Mouse (Mus musculus) midbrain, embryonic 11.5 days (tissue): Measurements from ENCODE around the gene Gm45711. TPM values are rescaled to one million over a fixed set of nuclear protein-coding genes. Genes with fewer than 3 reads are reported as not detected.
"Not testable (repeated sequence)": the region's sequence is repeated elsewhere in the genome, so short reads cannot be mapped to it uniquely, and the experiment has no call there.

Source experiments
- ATAC-seq: fragments of 200-750 bp; cut with Nextera tagmentation; 2 replicates; pipeline ENCODE4 v1.8.0; 2017; ENCODE audit warnings: moderate TSS enrichment, moderate library complexity; ENCODE audit not compliant: low FRiP score
- DNase-seq: peaks from one replicate; pipeline ENCODE4 v3.0.0; 2015; ENCODE audit warnings: low spot score; ENCODE audit errors: missing footprints
- H3K27ac ChIP-seq: fragments of 300-500 bp; sonication (generic); 2 replicates; pipeline ENCODE4 v1.5.1; 2014; ENCODE audit warnings: low read depth, low read length
- H3K27me3 ChIP-seq: fragments of 300-500 bp; sonication (generic); 2 replicates; pipeline ENCODE4 v1.6.1; 2014; ENCODE audit warnings: mild to moderate bottlenecking, low read length, moderate library complexity, mixed read lengths; ENCODE audit not compliant: control insufficient read depth, insufficient read depth
- H3K36me3 ChIP-seq: fragments of 300-500 bp; sonication (generic); 2 replicates; pipeline ENCODE4 v1.6.1; 2014; ENCODE audit warnings: mild to moderate bottlenecking, low read length, moderate library complexity, mixed read lengths; ENCODE audit not compliant: control insufficient read depth, insufficient read depth
- H3K4me1 ChIP-seq: fragments of 300-500 bp; sonication (generic); 2 replicates; pipeline ENCODE4 v1.6.1; 2014; ENCODE audit warnings: low read length; ENCODE audit not compliant: control insufficient read depth, insufficient read depth
- H3K4me2 ChIP-seq: fragments of 300-500 bp; sonication (generic); 2 replicates; pipeline ENCODE4 v1.6.1; 2014; ENCODE audit warnings: mild to moderate bottlenecking, moderate library complexity
- H3K4me3 ChIP-seq: fragments of 300-500 bp; sonication (generic); 2 replicates; pipeline ENCODE4 v1.5.1; 2014; ENCODE audit warnings: low read depth, low read length
- H3K9ac ChIP-seq: fragments of 300-500 bp; sonication (generic); 2 replicates; pipeline ENCODE4 v1.6.1; 2014; ENCODE audit warnings: low read length
- H3K9me3 ChIP-seq: fragments of 300-500 bp; sonication (generic); 2 replicates; pipeline ENCODE4 v1.6.1; 2016; ENCODE audit warnings: low read length; ENCODE audit not compliant: control insufficient read depth
- WGBS: fragments of 180-500 bp; shearing (Covaris S2); extraction: QIAGEN DNeasy Blood & Tissue Kit; methylation state at CpG from one replicate; pipeline ENCODE4 v1.1.7; 2014; 5-methylcytosine and 5-hydroxymethylcytosine counted together
- polyA plus RNA-seq: library from polyadenylated mRNA; unstranded; fragments of >200 nt; fragmentation: Nextera tagmentation; extraction: Ambion mirVana; gene quantifications from 2 replicates; pipeline ENCODE4 v1.2.1, GENCODE M21; 2014

Gene Gm45711
- polyA plus RNA-seq, 1 experiment from 2014 or later = not detected

- peak; percentile 85 for DNase-seq
- not testable (repeated sequence) for H3K9ac ChIP-seq, H3K4me2 ChIP-seq, H3K4me3 ChIP-seq, H3K9me3 ChIP-seq, H3K4me1 ChIP-seq, H3K27ac ChIP-seq, H3K36me3 ChIP-seq, H3K27me3 ChIP-seq
- WGBS = 9% methylated on average over 3 of the region's 3 CpGs
- ATAC-seq = peak; percentile 91
Observed at GRCm38 (mm10) chr8:104301577-104301976, 8.3 kb downstream of the Gm45711 start.

GRCm38 (mm10) chr8:104294396-104294795 is 15.5 kb downstream of the Gm45711 start:
- Histone ChIP-seq H3K36me3 (no peaks in the 10 kb centered on the region), H3K9ac (no peak overlapping the region), H3K4me1 (no peaks in the 10 kb centered on the region; the same call in 1 of the 2 replicates), H3K9me3 (no peaks in the 10 kb centered on the region), H3K27ac (no peak overlapping the region), H3K4me2 (no peak overlapping the region), H3K4me3 (no peak overlapping the region), H3K27me3 (no peaks in the 10 kb centered on the region)
- no peak for ATAC-seq
- no peak for DNase-seq
- 97% methylated on average over 1 of the region's 1 CpGs for WGBS

- H3K9me3 ChIP-seq, H3K4me1 ChIP-seq, H3K4me3 ChIP-seq, ATAC-seq, H3K36me3 ChIP-seq, H3K27ac ChIP-seq, H3K9ac ChIP-seq, H3K27me3 ChIP-seq, H3K4me2 ChIP-seq, DNase-seq: not testable (repeated sequence)
- WGBS = 92% methylated on average over 12 of the region's 12 CpGs
Observed at GRCm38 (mm10) chr8:104293081-104293480, 16.8 kb downstream of the Gm45711 start, which contains the start of gene Cmtm2a. TSS of gene Cmtm2a (minus strand) at chr8:104293181.

- H3K9me3 ChIP-seq = no peaks in the 10 kb centered on the region
- peak; percentile 59 for DNase-seq
- no peaks in the 10 kb centered on the region for H3K27me3 ChIP-seq
- H3K36me3 ChIP-seq = no peaks in the 10 kb centered on the region; the same call in 1 of the 2 replicates
- no peak for ATAC-seq
- 88% methylated on average over 6 of the region's 6 CpGs for WGBS
- no peak overlapping the region for H3K4me3 ChIP-seq
- no peak overlapping the region for H3K9ac ChIP-seq
- no peaks in the 10 kb centered on the region for H3K4me1 ChIP-seq
- no peak overlapping the region for H3K4me2 ChIP-seq
- no peak overlapping the region for H3K27ac ChIP-seq
Observed at GRCm38 (mm10) chr8:104268937-104269440, 40.9 kb downstream of the Gm45711 start.

GRCm38 (mm10) chr8:104268368-104268767 is 41.5 kb downstream of the Gm45711 start:
- Histone ChIP-seq H3K9me3 (no peaks in the 10 kb centered on the region), H3K36me3 (peaks cover 6% of the 10 kb centered on the region), H3K4me1 (no peaks in the 10 kb centered on the region), H3K27me3 (no peaks in the 10 kb centered on the region), H3K4me2 (no peak overlapping the region), H3K9ac (no peak overlapping the region), H3K4me3 (no peak overlapping the region), H3K27ac (no peak overlapping the region)
- no peak for ATAC-seq
- DNase-seq = no peak

- DNase-seq, H3K4me3 ChIP-seq, H3K27me3 ChIP-seq, ATAC-seq, H3K9ac ChIP-seq, H3K4me1 ChIP-seq, H3K4me2 ChIP-seq, H3K36me3 ChIP-seq, H3K27ac ChIP-seq, H3K9me3 ChIP-seq: not testable (repeated sequence)
- WGBS = 97% methylated on average over 22 of the region's 22 CpGs
Observed at GRCm38 (mm10) chr8:104264271-104264935, 45.5 kb downstream of the Gm45711 start.

GRCm38 (mm10) chr8:104261802-104262201 is 48.1 kb downstream of the Gm45711 start:
- not testable (repeated sequence) for H3K27ac ChIP-seq, H3K4me3 ChIP-seq, H3K4me1 ChIP-seq, H3K27me3 ChIP-seq, H3K9me3 ChIP-seq, H3K9ac ChIP-seq, DNase-seq, ATAC-seq, H3K4me2 ChIP-seq
- 96% methylated on average over 5 of the region's 5 CpGs for WGBS
- H3K36me3 ChIP-seq = peaks cover 18% of the 10 kb centered on the region

GRCm38 (mm10) chr8:104253016-104253415 is 56.9 kb downstream of the Gm45711 start:
- no peak overlapping the region for H3K4me3 ChIP-seq
- peaks cover 1% of the 10 kb centered on the region; the same call in 1 of the 2 replicates for H3K36me3 ChIP-seq
- 86% methylated on average over 3 of the region's 3 CpGs for WGBS
- DNase-seq (no peak), ATAC-seq (no peak)
- H3K4me2 ChIP-seq = no peak overlapping the region
- no peak overlapping the region for H3K27ac ChIP-seq
- H3K9me3 ChIP-seq = no peaks in the 10 kb centered on the region
- H3K27me3 ChIP-seq = no peaks in the 10 kb centered on the region
- H3K4me1 ChIP-seq = peaks cover 5% of the 10 kb centered on the region; the same call in 1 of the 2 replicates
- no peak overlapping the region for H3K9ac ChIP-seq

GRCm38 (mm10) chr8:104251461-104251860 is 58.4 kb downstream of the Gm45711 start:
- peaks cover 9% of the 10 kb centered on the region; the same call in 1 of the 2 replicates for H3K4me1 ChIP-seq
- DNase-seq = no peak
- no peaks in the 10 kb centered on the region for H3K27me3 ChIP-seq
- peak; percentile 15; the same call in 1 of the 2 replicates for ATAC-seq
- peak overlapping the region; percentile 84 for H3K9ac ChIP-seq
- peak overlapping the region; percentile 59 for H3K4me3 ChIP-seq
- H3K27ac ChIP-seq = no peak overlapping the region
- H3K36me3 ChIP-seq = no peaks in the 10 kb centered on the region
- WGBS = under 1% methylated on average over 7 of the region's 7 CpGs
- H3K4me2 ChIP-seq = peak overlapping the region; percentile 77
- no peaks in the 10 kb centered on the region for H3K9me3 ChIP-seq
